In genomic region chr4:126200036-126200435, GRCm38 (mm10) we compare ENCODE assay signal across 9 mouse cellular contexts. TPM values are rescaled to one million over a fixed set of nuclear protein-coding genes. Genes with fewer than 3 reads are reported as not detected.
DNase-seq lines count a peak whose midpoint lies in the region; ATAC-seq and TF ChIP-seq lines count a peak whose summit lies in the region.
"Had no signal": no experiment of that assay in that cellular context is flagged by ENCODE, and none has a peak within 500 bp of the region (broad histone marks: within the 10 kb centered on the region; RNA-seq: fewer than 3 reads in every experiment).

No protein-coding gene starts in this region.

- H3K27ac ChIP-seq in lung, postnatal 0 days (ENCODE audit: low read length), result no peak overlapping the region
- no peak overlapping the region for H3K27ac ChIP-seq in forebrain, embryonic 12.5 days
- no peak overlapping the region for H3K27ac ChIP-seq in limb, embryonic 12.5 days
- H3K27ac ChIP-seq in stomach, embryonic 14.5 days (ENCODE audit: low read length), result no peak overlapping the region; the same call in 1 of the 2 replicates

- H3K27me3 ChIP-seq in lung, postnatal 0 days (replicated peaks; ENCODE audit: insufficient read depth, low read length), result no peaks in the 10 kb centered on the region
- 0 out of 2 replicates have a peak, but pooled peaks cover 3% of the 10 kb centered on the region for H3K27me3 ChIP-seq in forebrain, embryonic 12.5 days
- H3K27me3 ChIP-seq in limb, embryonic 12.5 days, result no peaks in the 10 kb centered on the region
- no peaks in the 10 kb centered on the region for H3K27me3 ChIP-seq in stomach, embryonic 14.5 days (ENCODE audit: control insufficient read depth, insufficient read depth, low read length)

- no peak for DNase-seq in lung, postnatal 0 days (ENCODE audit: low spot score)
- no peak for DNase-seq in lung, postnatal 4 days
- DNase-seq in urinary bladder, postnatal 10 days (ENCODE audit: low spot score), result no peak
- DNase-seq: right cerebral cortex, adult 18-20 months had no signal

- ATAC-seq in lung, postnatal 0 days, result no peak
- no peak for ATAC-seq in forebrain, embryonic 12.5 days (ENCODE audit: low FRiP score)
- ATAC-seq in limb, embryonic 12.5 days (ENCODE audit: insufficient number of reproducible peaks, insufficient read depth, low FRiP score, low TSS enrichment, low read depth), result no peak
- ATAC-seq in stomach, embryonic 14.5 days (ENCODE audit: insufficient number of reproducible peaks, insufficient read depth, low FRiP score, low read depth), result no peak
- ATAC-seq in erythroid progenitor cell, adult 5-6 weeks (replicated peaks; ENCODE audit: low FRiP score, poor library complexity, severe bottlenecking), result no peak
- ATAC-seq in monocyte, adult 5-6 weeks (replicated peaks; ENCODE audit: insufficient number of reproducible peaks, low FRiP score, low TSS enrichment, poor library complexity, severe bottlenecking), result no peak

- 0% methylated on average over 1 of the region's 1 CpGs for WGBS in lung, postnatal 0 days
- WGBS in forebrain, embryonic 12.5 days, result 77% methylated on average over 1 of the region's 1 CpGs
- 71% methylated on average over 1 of the region's 1 CpGs for WGBS in limb, embryonic 12.5 days
- WGBS in stomach, embryonic 14.5 days, result 19% methylated on average over 1 of the region's 1 CpGs

- no peak for TF ChIP-seq EP300 in lung, postnatal 0 days (IDR thresholded peaks at IDR 0.05)

- peak overlapping the region; percentile 87; the same call in 1 of the 2 replicates for H3K9ac ChIP-seq in lung, postnatal 0 days (replicated peaks; ENCODE audit: low read depth)
- peak overlapping the region; percentile 75; the same call in 1 of the 2 replicates for H3K9ac ChIP-seq in forebrain, embryonic 12.5 days
- peak overlapping the region; percentile 46; the same call in 1 of the 2 replicates for H3K9ac ChIP-seq in limb, embryonic 12.5 days (replicated peaks)
- H3K9ac ChIP-seq in stomach, embryonic 14.5 days (replicated peaks; ENCODE audit: low read depth, low read length), result peak overlapping the region; percentile 74; the same call in 1 of the 2 replicates

- peak overlapping the region; percentile 80 for H3K4me3 ChIP-seq in lung, postnatal 0 days (ENCODE audit: low read depth, low read length)
- peak overlapping the region; percentile 77 for H3K4me3 ChIP-seq in forebrain, embryonic 12.5 days (replicated peaks)
- H3K4me3 ChIP-seq in limb, embryonic 12.5 days (replicated peaks), result peak overlapping the region; percentile 72
- peak overlapping the region; percentile 62 for H3K4me3 ChIP-seq in stomach, embryonic 14.5 days (ENCODE audit: low read depth, low read length)

- H3K4me2 ChIP-seq in lung, postnatal 0 days (replicated peaks; ENCODE audit: low read depth, low read length), result peak overlapping the region; percentile 65
- H3K4me2 ChIP-seq in forebrain, embryonic 12.5 days, result peak overlapping the region; percentile 68
- peak overlapping the region; percentile 71 for H3K4me2 ChIP-seq in limb, embryonic 12.5 days
- H3K4me2 ChIP-seq in stomach, embryonic 14.5 days (replicated peaks; ENCODE audit: low read depth, low read length), result peak overlapping the region; percentile 79

- no peak for TF ChIP-seq CTCF in lung, postnatal 0 days (IDR thresholded peaks at IDR 0.05)

- peaks cover 19% of the 10 kb centered on the region for H3K4me1 ChIP-seq in lung, postnatal 0 days (ENCODE audit: insufficient read depth, low read depth, low read length)
- H3K4me1 ChIP-seq in forebrain, embryonic 12.5 days, result peaks cover 21% of the 10 kb centered on the region
- peaks cover 46% of the 10 kb centered on the region for H3K4me1 ChIP-seq in limb, embryonic 12.5 days (replicated peaks)
- peaks cover 26% of the 10 kb centered on the region for H3K4me1 ChIP-seq in stomach, embryonic 14.5 days (ENCODE audit: control insufficient read depth, insufficient read depth, low read length)

- H3K9me3 ChIP-seq in lung, postnatal 0 days (ENCODE audit: low read length), result no peaks in the 10 kb centered on the region
- H3K9me3 ChIP-seq in forebrain, embryonic 12.5 days, result no peaks in the 10 kb centered on the region
- no peaks in the 10 kb centered on the region for H3K9me3 ChIP-seq in limb, embryonic 12.5 days
- no peaks in the 10 kb centered on the region for H3K9me3 ChIP-seq in stomach, embryonic 14.5 days (ENCODE audit: control insufficient read depth, low read depth, low read length)

- no peaks in the 10 kb centered on the region for H3K36me3 ChIP-seq in lung, postnatal 0 days (ENCODE audit: insufficient read depth, low read length)
- H3K36me3 ChIP-seq in forebrain, embryonic 12.5 days (replicated peaks), result 0 out of 2 replicates have a peak, but pooled peaks cover 4% of the 10 kb centered on the region
- peaks cover 23% of the 10 kb centered on the region for H3K36me3 ChIP-seq in limb, embryonic 12.5 days
- 0 out of 2 replicates have a peak, but pooled peaks cover 3% of the 10 kb centered on the region for H3K36me3 ChIP-seq in stomach, embryonic 14.5 days (ENCODE audit: control insufficient read depth, insufficient read depth, low read length)

RNA-seq across cellular contexts. Expression of gene Thrap3, which starts 2.5 kb away (rescaled TPM):
- 98.6 and 112 TPM in 2 replicates for polyA plus RNA-seq in lung, postnatal 0 days (2015; fragmentation: Nextera tagmentation; extraction: Ambion mirVana)
- 284 and 305 TPM in 2 replicates for polyA plus RNA-seq in forebrain, embryonic 12.5 days (2016; fragmentation: Nextera tagmentation; extraction: Ambion mirVana)
- 303 and 349 TPM in 2 replicates for polyA plus RNA-seq in limb, embryonic 12.5 days (2016; fragmentation: Nextera tagmentation; extraction: Ambion mirVana)
- polyA plus RNA-seq in stomach, embryonic 14.5 days (2014; fragmentation: Nextera tagmentation; extraction: Ambion mirVana), result 258 and 268 TPM in 2 replicates
- total RNA-seq in erythroid progenitor cell, adult 5-6 weeks (2015; ENCODE audit: low replicate concordance), result 169 and 213 TPM in 2 replicates
- total RNA-seq in erythroid progenitor cell, adult 5-6 weeks (2017; ENCODE audit: low replicate concordance), result 298 and 354 TPM in 2 replicates
- total RNA-seq in monocyte, adult 5-6 weeks (2017), result 431 to 662 TPM (median 493 TPM) in 3 replicates

RNA-seq across cellular contexts. Expression of gene Sh3d21, which starts 36.7 kb away (rescaled TPM):
- 23.3 and 30.7 TPM in 2 replicates for polyA plus RNA-seq in lung, postnatal 0 days (2015; fragmentation: Nextera tagmentation; extraction: Ambion mirVana)
- 0.96 and 1.5 TPM in 2 replicates for polyA plus RNA-seq in forebrain, embryonic 12.5 days (2016; fragmentation: Nextera tagmentation; extraction: Ambion mirVana)
- polyA plus RNA-seq in limb, embryonic 12.5 days (2016; fragmentation: Nextera tagmentation; extraction: Ambion mirVana), result 7.2 and 8.4 TPM in 2 replicates
- 7.4 and 8.7 TPM in 2 replicates for polyA plus RNA-seq in stomach, embryonic 14.5 days (2014; fragmentation: Nextera tagmentation; extraction: Ambion mirVana)
- total RNA-seq in erythroid progenitor cell, adult 5-6 weeks (2015; ENCODE audit: low replicate concordance), result 1.8 TPM in 1 of 2 replicates, not detected in the other
- total RNA-seq in erythroid progenitor cell, adult 5-6 weeks (2017; ENCODE audit: low replicate concordance), result 0.90 TPM in 1 of 2 replicates, not detected in the other
- 0.19 to 1.3 TPM in 2 of 3 replicates, not detected in the other for total RNA-seq in monocyte, adult 5-6 weeks (2017)

RNA-seq across cellular contexts. Expression of gene Eva1b, which starts 52.5 kb away (rescaled TPM):
- polyA plus RNA-seq in lung, postnatal 0 days (2015; fragmentation: Nextera tagmentation; extraction: Ambion mirVana), result 151 TPM in 2 replicates
- polyA plus RNA-seq in forebrain, embryonic 12.5 days (2016; fragmentation: Nextera tagmentation; extraction: Ambion mirVana), result 13.1 and 15.9 TPM in 2 replicates
- polyA plus RNA-seq in limb, embryonic 12.5 days (2016; fragmentation: Nextera tagmentation; extraction: Ambion mirVana), result 65.6 and 67.5 TPM in 2 replicates
- polyA plus RNA-seq in stomach, embryonic 14.5 days (2014; fragmentation: Nextera tagmentation; extraction: Ambion mirVana), result 70.2 and 76.5 TPM in 2 replicates
- total RNA-seq in erythroid progenitor cell, adult 5-6 weeks (2015; ENCODE audit: low replicate concordance), result not detected in 2 replicates
- total RNA-seq in erythroid progenitor cell, adult 5-6 weeks (2017; ENCODE audit: low replicate concordance), result 0.51 TPM in 1 of 2 replicates, not detected in the other
- 1.2 to 2.6 TPM (median 2.5 TPM) in 3 replicates for total RNA-seq in monocyte, adult 5-6 weeks (2017)

RNA-seq across cellular contexts. Expression of gene Map7d1, which starts 56.1 kb away (rescaled TPM):
- polyA plus RNA-seq in lung, postnatal 0 days (2015; fragmentation: Nextera tagmentation; extraction: Ambion mirVana), result 27.2 and 33.3 TPM in 2 replicates
- polyA plus RNA-seq in forebrain, embryonic 12.5 days (2016; fragmentation: Nextera tagmentation; extraction: Ambion mirVana), result 104 and 105 TPM in 2 replicates
- polyA plus RNA-seq in limb, embryonic 12.5 days (2016; fragmentation: Nextera tagmentation; extraction: Ambion mirVana), result 83.5 and 85.1 TPM in 2 replicates
- polyA plus RNA-seq in stomach, embryonic 14.5 days (2014; fragmentation: Nextera tagmentation; extraction: Ambion mirVana), result 37.2 and 38.7 TPM in 2 replicates
- 6.7 and 12.3 TPM in 2 replicates for total RNA-seq in erythroid progenitor cell, adult 5-6 weeks (2015; ENCODE audit: low replicate concordance)
- total RNA-seq in erythroid progenitor cell, adult 5-6 weeks (2017; ENCODE audit: low replicate concordance), result 6.3 and 8.2 TPM in 2 replicates
- 103 to 151 TPM (median 107 TPM) in 3 replicates for total RNA-seq in monocyte, adult 5-6 weeks (2017)
